Mouse (Mus musculus): ENCODE data around the gene Rdh19.

DNA sequence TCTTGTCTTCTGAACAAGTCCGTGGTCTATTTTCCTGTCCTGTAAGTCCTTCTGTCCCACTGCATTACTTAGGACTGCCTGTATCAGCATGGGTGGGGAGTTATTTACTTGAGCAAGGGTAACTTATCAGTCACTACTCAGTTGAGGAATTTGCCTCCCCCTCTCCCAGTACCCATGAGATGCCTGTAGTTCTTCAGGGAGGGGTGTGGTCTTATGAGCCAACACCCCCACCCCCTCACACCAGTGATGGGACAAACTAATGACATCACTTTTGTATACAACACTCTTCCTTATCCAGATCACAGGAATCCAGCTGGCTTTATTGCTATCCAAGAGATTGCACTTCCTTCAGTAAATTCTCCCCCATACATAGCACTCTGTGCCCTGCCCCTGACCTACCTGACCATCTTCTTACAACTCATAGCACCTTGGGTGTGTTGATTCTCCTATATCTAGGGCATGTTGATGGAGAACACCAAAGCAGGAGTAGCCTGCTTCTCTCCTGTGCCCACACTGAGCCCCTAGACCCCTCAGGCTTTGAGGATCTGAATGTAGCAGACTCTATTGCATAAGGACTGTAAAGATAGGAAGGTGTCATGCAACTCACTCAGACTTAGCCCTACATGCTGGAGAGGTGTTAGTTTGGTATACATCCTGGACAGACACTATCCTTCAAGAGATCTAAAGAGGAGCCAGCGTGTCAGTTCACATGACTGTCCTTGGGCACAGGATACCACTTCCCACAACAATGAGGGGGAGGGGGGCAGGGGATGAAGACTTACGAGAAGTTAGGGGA lies 28.7 kb downstream of the Rdh19 start:
- TF ChIP-seq GATA1 (IDR thresholded peaks at IDR 0.05; ENCODE audit: low read length), result no peak
- no peak for TF ChIP-seq TAL1 (IDR thresholded peaks at IDR 0.05; ENCODE audit: low read length)

Data from erythroblast, embryonic 14.5 days (primary cell).